Mouse (Mus musculus): Measurements from ENCODE around the gene Polr3b.

- TF ChIP-seq GATA1 (IDR thresholded peaks at IDR 0.05; ENCODE audit: low read length) (no peak), TAL1 (IDR thresholded peaks at IDR 0.05; ENCODE audit: low read length) (no peak)
Measured at GRCm38 (mm10) chr10:84758200-84758468, 136.0 kb downstream of the Polr3b start.
